Mouse (Mus musculus) cerebellum, adult 9-11 months (tissue): ENCODE results near the gene Aldh1a7.
"Not testable (repeated sequence)": the region's sequence is repeated elsewhere in the genome, so short reads cannot be mapped to it uniquely, and the experiment has no call there.

Source experiments
- DNase-seq: peaks from one replicate; pipeline ENCODE4 v3.0.0; 2022

Gene Aldh1a7

DNA sequence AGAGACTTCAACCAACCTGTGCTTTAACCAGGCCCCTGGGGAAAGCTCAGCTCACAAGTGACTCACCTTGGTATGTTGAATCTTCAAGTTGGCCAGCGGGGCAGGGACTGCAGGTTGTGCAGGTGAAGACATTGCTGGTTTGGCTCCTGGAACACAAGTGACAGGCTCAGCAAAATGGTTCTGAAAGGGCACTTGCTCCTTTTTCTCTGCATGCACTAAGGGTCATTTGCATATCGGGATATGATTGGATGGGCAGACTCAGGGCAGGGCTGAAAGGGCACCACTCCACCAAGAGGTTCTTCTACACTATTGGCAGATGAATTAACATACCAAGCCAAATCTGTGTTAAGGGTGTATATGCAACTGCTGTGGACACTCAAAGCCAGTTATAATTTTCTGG is at the start of gene Aldh1a7:
Gene Aldh1a7 (minus strand): TSS at position 182 of the 400 bp plus-strand sequence.
- no peak for DNase-seq

DNA sequence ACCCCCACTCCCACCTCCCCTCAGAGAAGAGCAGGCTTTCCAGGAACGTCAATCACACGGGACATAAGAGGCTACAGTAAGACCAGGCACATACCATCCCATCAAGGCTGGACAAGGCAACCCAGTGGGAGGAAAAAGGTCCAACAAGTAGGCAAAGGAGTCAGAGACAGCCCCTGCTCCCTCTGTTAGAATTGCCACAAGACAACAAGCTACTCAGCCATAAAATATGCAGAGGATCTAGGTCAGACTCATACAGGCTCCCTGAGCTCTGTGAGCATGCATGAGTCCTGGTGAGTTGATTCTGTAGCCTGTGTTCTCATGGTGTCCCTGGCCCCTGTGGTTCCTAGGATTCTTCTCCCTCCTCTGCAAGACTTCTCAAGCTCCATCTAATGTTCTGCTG is 48.3 kb upstream of the Aldh1a7 start:
- no peak for DNase-seq

GRCm38 (mm10) chr19:20773941-20774340 is 46.6 kb upstream of the Aldh1a7 start:
- peak; percentile 14 for DNase-seq

- DNase-seq, result no peak
Measured at GRCm38 (mm10) chr19:20764214-20764613, 36.9 kb upstream of the Aldh1a7 start.

- DNase-seq, result no peak
Measured at GRCm38 (mm10) chr19:20761675-20762426, 34.5 kb upstream of the Aldh1a7 start.

GRCm38 (mm10) chr19:20761119-20761518 is 33.8 kb upstream of the Aldh1a7 start:
- no peak for DNase-seq

- DNase-seq, result no peak
Measured at GRCm38 (mm10) chr19:20744630-20745029, 17.3 kb upstream of the Aldh1a7 start.

- no peak for DNase-seq
Measured at GRCm38 (mm10) chr19:20728278-20728677, 916 bp upstream of the Aldh1a7 start.

GRCm38 (mm10) chr19:20722913-20723312 is 4.4 kb downstream of the Aldh1a7 start:
- no peak for DNase-seq

DNA sequence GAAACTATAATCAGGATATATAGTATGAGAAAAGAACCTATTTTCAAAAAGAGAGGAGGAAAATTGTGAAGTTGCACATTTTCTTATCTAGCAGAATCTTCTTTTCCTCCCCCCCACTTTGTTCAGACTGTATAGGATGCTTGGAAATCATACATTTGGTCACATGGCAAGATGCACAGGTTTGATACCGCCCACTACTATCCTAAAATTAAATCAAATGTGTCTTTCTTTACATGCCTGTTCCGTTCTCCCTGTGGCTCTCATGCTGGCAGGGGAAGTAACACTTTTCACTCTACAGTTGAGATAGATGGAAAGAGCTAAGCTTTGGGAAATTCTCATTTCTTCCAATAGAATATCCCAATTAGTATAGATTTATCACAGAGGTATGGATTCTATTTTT is 7.1 kb downstream of the Aldh1a7 start:
- no peak for DNase-seq

DNA sequence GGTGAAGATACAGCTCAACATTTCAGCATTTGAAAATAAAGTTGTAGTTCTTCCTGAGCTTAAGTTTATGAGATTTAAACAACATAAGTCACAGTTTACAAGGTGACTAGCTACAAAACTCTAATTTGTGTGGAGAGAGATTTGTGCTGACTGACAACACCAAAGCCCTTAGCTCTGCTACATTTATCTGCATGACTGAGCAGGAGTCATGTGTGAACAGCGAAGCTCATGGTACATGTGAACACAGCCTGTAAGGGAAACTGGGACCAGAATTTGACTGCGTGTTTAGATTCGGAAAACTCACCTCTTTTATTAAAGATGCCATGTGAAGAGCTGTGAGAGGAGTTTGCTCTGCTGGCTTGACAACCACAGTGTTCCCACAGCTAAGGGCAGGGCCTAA is 11.7 kb downstream of the Aldh1a7 start:
- no peak for DNase-seq

- DNase-seq, result no peak
Measured at GRCm38 (mm10) chr19:20715093-20715492, 12.3 kb downstream of the Aldh1a7 start.

GRCm38 (mm10) chr19:20714543-20714942 is 12.8 kb downstream of the Aldh1a7 start:
- DNase-seq, result no peak

GRCm38 (mm10) chr19:20707159-20707558 is 20.2 kb downstream of the Aldh1a7 start:
- DNase-seq, result no peak

- no peak for DNase-seq
Measured at GRCm38 (mm10) chr19:20706747-20707146, 20.6 kb downstream of the Aldh1a7 start.

DNA sequence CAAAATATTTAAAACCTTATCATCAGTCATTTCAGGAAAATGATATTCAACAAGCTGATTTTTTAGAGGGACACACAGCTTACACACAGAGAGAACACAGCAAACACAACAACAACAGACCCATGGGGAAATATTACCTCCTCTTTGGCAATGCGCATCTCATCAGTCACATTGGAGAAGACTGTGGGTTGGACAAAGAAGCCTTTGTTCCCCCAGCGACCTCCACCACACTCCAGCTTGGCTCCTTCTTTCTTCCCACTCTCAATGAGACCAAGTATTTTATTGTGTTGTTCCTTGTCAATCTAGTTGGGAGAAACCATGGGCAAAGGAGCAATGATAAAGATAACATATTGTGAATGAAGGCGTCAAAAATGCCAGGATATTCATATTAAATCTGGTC is 25.3 kb downstream of the Aldh1a7 start:
- DNase-seq, result no peak

DNA sequence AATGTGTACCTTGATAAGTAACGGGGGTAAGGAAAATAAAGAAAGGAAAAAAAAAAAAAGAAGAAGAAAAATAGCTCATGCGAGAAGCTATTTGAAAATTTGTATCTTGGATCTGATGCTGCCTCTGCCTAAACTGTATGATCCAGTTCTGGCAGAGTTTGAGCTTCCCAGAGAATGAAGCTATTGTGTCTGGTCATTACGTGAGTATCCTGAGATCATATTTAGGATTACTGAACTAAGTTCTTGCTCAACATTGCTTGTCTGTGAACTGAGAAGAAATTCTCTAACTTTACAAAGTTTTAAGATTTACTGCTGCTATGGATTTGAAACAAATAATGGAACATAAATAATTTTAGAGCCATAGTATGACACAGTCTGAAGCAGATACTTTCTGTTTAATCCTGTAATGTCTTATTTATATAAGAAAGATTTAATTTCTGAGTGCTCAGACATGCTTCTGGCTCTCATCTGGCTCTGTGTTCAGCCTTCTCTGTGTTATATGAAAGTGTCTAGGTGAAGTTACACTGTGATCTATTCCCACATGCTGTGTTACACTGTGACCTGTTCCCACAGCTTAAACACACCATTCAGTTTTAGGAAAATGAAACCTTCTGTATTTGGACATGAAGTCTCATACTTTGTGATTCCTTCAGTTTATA is 49.5 kb downstream of the Aldh1a7 start:
- no peak for DNase-seq

DNA sequence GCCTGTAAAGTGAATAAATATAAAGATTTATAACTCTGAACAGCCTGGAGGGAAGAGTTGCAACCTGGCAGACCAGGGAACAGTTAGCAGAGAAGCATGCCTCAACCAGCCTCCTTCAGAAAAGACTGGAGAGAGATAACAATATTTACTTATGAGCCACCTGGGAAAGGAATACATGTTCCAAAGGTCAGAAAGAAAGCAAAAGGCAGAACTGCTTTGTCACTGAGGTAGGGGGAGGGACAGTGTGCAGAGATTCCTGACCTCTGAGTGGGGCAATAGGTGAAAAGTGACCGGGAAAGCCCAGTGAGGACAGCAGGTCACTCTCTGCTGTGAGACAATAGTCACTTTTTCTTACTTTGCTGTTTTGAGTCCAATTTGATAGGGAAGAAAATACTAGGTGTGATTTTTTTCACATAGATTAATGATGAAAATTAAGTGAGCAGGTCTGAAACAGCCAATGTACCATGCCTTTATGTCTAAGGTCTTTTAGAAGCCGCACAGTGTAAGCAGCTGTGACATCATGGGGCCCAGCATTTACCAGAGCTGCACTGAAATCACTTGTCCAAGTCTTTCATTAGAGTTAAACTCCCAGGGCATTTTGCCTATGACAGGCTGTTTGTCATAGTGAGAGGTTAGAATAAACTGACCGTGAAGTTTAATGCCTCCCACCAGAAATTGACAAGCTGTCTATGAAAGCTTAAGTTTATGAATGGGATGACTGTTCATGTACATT is 73.1 kb downstream of the Aldh1a7 start:
- DNase-seq, result no peak

GRCm38 (mm10) chr19:20653082-20653676 is 74.2 kb downstream of the Aldh1a7 start:
- no peak for DNase-seq

- DNase-seq, result no peak
Measured at GRCm38 (mm10) chr19:20650008-20650407, 77.4 kb downstream of the Aldh1a7 start.

GRCm38 (mm10) chr19:20647496-20647895 is 79.9 kb downstream of the Aldh1a7 start:
- not testable (repeated sequence) for DNase-seq

- DNase-seq, result no peak
Measured at GRCm38 (mm10) chr19:20644346-20644745, 83.0 kb downstream of the Aldh1a7 start.
